Mouse (Mus musculus): ENCODE data around the gene Gm10337.

GRCm38 (mm10) chr15:102517631-102517975, 14.1 kb downstream of the Gm10337 start:
- TF ChIP-seq CTCF (IDR thresholded peaks at IDR 0.05) (no peak), EP300 (IDR thresholded peaks at IDR 0.05) (0 out of 2 replicates have a peak, but pooled peaks have one; percentile 19)
